Mouse (Mus musculus) layer of hippocampus, adult 9-10 months (tissue): Measurements from ENCODE around the gene Gm20767.
"Not testable (repeated sequence)": the region's sequence is repeated elsewhere in the genome, so short reads cannot be mapped to it uniquely, and the experiment has no call there.

ENCODE experiments used
- DNase-seq: peaks from one replicate; pipeline ENCODE4 v3.0.0; 2022; ENCODE audit warnings: low spot score

Gm20767 gene

DNA sequence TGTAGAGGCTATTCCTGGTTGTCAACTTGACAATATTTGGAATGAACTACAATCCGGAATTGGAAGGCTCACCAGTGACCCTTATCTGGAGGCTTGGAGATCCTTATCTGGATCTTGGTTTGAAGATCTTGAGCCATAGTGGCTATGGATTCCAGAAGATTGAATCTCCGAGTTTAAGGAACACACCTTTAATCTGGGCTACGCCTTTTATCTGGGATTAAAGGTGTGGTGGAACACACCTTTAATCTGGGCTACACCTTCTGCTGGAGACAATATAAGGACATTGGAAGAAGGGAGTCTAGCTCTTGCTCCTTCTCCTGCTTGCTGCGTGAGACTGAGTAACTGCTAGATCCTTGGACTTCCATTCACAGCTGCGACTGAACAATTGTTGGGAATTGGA is at the start of gene Gm20767:
Gene Gm20767 (plus strand): TSS at position 301 of the 400 bp plus-strand sequence.
- not testable (repeated sequence) for DNase-seq

DNA sequence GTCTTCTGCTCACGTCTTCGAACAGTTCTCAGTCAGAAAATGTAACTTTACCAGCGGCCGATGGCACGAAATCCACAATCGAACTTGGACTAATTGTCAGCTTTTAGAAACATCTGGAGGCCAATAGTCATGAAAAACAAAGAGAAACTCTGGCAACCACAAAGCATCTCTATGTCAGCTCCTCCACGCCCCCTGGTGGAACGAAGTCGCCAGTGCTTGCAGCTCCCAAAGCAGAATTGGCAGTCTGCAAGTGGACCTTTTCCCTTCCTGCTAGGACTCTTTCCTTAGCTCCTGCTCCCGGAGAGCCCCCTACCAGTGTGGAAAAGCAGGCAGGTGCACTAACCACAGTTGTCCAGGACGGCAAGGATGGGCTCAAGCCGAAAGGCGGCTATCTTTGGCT is 47.1 kb upstream of the Gm20767 start:
- DNase-seq, result not testable (repeated sequence)

DNA sequence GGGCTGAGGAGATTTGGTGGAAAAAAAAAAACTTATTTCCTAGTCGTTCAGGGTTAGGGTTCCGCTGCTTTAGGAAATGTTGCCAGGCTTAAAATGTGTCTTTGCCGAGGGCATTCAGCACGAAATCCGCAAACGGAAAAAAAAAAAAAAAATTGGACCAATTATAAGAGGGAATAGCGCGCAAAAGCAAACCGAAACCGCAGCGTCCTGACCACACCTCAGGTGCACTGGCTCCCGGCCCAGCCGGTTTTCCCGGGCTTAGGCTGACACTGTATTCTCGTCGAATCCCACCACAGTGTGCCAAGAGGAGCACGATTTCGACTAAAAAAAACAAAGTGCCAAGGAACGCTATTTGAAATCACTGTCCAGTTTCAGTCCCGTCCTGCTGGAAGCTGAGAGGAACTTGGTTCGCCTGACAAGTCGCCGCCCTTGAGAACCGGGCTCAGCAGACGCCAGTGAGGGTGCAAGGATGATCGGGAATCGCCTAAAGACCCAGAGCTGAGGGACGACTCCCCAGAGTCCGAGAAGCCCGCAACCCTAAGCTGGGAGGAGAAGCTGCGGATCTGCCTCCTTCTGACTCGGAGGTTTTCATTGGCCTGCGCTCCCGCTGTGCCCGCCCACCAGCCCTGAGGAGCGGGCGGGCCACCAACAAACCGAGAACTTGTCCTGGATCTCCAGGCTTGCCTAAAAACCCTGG is 43.7 kb upstream of the Gm20767 start:
- DNase-seq, result not testable (repeated sequence)

DNA sequence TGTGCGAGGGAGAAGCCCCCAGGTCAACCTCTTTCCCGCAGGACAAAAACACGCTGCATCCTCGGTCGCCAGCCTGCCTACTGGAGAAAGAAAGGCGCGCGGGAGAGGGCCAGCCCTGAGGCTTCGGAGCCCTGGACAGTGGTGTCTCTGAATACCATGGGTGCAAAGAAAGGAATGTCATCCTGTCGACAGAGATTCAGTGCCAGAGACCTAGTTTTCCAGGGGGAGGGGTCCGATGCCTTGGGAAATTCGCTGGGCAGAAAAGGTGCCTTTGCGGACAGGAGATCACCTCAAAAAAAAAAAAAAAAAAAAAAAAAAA is 43.1 kb upstream of the Gm20767 start:
- DNase-seq, result not testable (repeated sequence)

DNA sequence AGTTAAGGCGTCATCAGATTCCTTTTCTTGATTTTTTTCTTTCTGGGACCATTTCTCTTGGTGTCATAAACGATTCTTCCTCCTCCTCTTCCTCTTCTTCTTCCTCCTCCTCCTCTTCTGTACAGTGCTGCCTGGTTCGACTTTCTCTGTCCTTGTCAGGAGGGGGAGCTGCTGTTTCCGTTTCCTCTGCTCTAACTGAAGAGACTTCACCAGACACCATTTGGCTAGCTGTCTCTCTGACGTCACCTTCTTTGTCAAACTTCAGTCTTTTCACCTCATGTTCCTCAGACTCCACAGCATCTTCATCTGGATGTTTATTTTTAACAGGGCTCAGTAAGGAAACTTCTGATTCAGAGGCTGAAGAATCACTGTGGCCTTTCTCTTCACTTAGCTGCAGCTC is 40.7 kb upstream of the Gm20767 start:
- not testable (repeated sequence) for DNase-seq

DNA sequence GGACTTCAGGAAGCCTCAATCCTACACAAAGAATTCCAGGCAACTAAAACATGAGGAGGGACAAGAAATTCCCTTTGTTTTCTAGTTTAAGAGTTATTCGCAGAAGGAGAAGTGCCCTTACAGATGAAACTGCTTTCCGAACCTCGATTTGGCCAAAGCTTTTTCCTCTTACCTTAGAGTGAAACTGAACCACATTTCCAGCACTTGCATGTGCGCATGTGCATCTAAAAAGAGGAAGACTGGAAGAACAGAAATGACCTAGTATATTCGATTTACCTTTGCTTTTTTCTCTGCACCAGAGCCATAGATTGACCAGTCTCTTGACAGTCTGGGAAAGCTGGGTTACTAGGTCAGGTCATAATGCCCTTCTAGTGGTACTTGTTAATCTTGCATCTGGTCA is 33.5 kb upstream of the Gm20767 start:
- not testable (repeated sequence) for DNase-seq

DNA sequence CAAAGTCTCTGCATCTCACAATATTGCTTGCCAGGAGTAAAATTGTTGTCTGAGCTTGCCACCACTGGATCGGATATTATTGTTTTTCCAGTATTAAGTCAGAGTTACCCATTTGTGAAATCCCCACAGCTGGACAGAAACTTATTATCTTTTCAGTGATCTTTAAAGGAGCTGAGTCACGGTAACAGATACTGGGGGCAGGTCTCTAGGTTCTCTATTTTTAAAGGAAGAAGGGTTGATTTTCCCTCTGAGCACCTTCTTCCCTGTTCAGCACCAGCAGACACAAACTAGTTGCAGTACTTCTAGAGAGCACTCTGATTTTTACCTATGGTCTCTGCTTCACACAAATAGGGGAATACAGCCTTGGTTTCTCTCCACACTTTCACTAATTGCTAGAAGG is 33.0 kb upstream of the Gm20767 start:
- not testable (repeated sequence) for DNase-seq

DNA sequence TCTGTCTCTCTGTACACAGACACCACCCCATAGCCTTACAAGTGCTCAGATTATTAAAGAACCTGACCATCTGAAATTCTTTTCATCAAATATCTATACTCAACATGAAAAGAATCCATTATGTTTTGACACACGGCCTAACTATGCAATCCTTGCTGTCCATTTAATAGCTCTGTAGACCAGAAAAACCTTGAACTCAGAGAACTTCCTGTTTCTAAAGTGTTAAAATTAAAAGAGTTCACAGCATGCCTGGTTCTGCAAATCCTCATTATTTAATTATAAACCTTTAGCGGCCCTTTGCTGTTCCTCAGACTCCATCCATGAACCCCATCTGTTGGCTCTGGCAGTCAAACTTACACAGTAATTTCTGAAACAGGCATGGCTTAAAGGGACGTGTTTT is 2.3 kb downstream of the Gm20767 start:
- not testable (repeated sequence) for DNase-seq

DNA sequence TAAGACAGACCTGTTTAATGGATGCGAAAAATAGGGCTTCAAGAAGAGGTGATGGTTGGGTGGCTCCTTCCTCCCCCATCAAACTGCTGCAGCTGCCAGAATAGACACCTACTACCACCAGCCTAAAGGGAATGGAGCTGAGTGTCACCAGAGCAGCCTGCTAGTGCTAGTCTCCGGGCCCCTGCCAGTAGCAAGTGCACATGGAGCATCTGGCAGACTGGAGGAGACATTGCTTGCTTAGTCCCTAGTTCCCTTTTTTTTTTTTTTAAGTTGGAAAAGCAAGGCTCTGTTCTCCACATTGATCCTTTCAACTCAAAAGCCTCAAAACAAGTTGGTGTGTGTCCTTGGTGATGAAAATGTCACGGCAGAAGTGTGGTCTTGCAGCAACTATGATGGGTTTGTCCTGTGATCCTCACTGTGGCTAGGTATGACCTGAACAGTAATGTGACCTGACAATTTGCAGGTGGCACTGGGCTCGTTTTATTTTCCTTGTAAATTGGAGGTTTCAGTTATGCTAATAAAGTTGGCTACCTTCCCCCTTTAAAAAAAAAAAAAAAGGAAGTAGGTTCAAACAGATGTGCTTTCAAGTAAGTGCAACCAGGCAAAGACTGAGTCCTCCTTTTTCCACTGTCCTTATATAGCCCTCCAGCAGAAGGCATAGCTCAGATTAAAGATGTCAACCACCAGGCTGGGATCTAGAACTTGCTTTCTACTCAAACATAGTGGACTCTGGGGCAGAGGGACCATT is 9.8 kb downstream of the Gm20767 start:
- DNase-seq, result not testable (repeated sequence)

DNA sequence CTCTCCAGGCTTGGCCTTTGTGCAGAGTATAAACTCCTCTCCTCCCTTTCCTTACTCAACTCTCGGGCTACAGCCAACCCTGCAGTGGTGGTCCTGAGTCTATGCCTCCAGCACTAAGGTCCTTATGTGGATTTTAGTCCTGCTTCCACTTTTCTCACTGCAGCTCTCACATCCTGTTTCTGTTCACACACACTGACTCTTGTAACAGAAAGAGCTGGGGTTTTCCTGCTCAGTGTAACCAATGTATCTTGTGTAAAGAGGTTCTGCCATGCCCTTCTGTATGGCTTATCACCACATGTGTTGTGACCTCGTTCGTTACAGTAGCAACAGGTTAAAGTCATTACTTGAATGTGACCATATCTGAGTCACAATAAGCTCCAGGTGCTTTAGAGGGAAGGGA is 10.5 kb downstream of the Gm20767 start:
- DNase-seq, result not testable (repeated sequence)

DNA sequence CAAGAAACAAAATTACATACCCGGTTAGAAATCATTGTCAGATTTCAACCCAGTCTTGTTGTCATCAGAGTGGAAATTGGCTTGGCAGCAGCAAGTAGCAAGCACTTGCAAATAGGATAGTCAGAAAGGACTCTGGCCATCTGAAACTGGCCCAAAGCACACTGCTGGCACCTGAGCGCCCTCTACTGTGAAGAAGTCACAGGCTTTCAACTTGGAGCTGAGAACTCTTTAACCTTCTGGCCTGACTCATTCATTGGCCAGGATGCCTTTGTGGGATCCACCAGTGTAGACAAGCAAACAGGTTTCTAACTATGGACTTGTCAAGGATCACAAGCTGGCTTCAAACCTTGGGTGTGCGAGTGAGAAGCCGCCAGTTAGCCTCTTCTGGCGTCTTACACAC is 28.3 kb downstream of the Gm20767 start:
- DNase-seq, result not testable (repeated sequence)

DNA sequence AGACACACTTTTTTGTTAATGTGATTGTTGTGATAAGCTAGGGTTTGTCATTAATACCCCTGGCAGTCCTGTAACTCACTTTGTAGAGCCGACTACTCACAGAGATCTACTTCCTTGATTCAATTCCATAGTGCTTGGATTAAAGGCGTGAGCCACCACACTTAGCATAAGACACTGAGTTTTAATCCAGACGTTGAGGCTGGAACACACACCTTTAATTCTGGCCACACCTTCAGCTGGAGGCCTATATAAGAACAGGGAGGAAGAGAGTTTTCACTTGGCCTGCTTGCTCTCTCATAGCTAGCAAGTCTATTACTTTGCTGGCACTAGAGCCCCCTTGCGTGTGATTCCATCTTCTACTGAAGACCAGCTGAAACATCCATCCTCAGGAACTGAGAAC is 32.1 kb downstream of the Gm20767 start, which contains the start of gene Gm21818:
Gene Gm21818 (plus strand): TSS at position 301 of the 400 bp plus-strand sequence.
- DNase-seq, result not testable (repeated sequence)

DNA sequence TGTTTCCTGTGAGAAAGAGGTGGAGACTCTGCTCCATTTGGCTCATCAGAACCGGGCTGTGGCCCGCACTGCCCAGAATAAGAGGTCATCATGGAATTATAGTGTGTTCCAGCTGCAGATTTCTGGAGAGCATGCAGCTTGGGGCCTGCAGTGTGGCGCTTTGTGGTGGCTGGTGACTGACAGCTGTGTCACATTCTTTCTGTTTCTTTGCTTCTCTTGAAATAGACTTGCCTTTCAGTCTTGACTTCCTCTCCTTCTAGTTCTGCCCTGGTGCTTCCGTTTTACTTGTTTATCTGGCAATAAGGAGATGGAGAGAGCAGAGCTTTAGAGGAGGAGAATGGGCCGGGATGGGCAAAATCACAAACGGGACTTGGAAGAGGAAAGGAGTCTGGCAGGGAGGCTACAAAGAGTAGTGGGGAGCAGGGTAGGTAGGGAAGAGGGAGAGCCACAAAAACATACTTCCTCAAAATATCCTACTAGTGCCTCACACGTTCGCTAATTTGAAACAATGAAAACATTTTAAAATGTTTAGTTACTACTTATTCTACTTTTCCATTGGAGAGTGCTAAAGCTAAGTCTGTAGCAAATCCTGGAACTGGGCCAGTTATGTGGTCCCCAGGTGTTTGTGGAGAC is 56.3 kb downstream of the Gm20767 start:
- DNase-seq, result not testable (repeated sequence)
